Mouse (Mus musculus) mature B cell (primary cell): ENCODE measurements around the gene Rdh16f2.
"Not testable (repeated sequence)": the region's sequence is repeated elsewhere in the genome, so short reads cannot be mapped to it uniquely, and the experiment has no call there.

Source experiments
- in situ Hi-C: fragments of 300-500 bp; cut with MboI; formaldehyde crosslinking; loops from 2 replicates; pipeline ENCODE4 v1.14.3; 2019

The Rdh16f2 gene

DNA sequence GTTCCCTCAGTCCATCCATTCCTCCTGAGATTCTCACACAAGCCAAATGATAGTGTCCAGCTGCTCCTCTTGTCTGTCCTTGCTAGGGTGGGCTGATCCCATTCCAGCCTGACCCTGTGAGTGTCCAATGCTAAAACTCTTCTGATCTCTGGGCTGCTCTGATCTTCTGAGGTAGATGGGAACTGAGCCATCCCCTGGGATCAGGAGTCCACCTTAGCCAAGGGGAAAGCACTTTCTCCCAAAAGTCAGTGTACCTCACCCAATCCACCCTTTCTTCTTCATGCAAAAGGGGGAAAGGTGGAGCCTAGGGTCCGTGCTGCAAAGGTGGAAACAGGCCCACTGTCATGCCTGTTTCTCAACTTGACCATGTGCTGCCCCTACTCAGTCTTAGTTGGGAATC lies 25.2 kb downstream of the Rdh16f2 start:
- in situ Hi-C loops, result no loop called here

DNA sequence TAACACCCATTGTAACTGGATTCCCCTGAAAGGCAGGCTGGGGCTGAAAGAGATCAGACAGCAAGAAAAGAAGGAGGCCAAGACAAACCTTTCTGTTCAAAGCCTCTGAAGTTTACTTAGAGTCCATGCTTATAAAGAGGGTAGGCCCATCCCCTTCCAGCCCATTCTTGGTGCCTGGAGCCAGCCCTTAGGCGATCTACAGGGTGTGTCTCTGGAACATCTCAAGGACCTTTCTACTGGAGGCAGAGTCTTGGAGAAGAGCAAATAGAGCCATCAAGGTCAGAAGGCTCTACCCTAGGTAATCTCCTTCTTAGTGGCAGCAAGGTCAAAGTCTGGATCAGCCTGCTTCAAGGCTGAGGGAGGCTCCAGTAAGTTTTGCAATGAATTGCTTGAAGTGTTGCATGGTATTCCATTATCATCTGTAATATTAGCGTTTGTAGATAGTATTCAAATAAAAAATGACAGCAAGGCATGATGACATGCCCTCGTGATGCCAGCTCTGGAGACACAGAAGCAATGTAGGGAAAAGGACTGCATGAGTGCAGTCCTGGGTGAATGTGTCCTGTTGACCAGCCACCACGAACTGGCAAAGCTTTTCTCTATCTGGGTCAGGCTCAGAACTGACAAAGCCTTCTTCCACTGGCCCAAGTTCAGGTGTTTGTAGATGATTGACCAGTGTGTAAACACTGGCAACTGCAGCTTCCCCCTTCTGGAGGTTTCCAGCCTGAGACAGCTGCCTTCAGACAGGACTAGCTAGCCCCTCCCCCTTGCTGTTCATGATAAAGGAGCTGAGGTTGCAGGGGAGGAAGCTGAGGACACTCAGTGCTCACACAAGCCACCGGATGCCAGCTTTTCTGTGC lies 27.1 kb downstream of the Rdh16f2 start:
- in situ Hi-C loops, result not testable (repeated sequence)

DNA sequence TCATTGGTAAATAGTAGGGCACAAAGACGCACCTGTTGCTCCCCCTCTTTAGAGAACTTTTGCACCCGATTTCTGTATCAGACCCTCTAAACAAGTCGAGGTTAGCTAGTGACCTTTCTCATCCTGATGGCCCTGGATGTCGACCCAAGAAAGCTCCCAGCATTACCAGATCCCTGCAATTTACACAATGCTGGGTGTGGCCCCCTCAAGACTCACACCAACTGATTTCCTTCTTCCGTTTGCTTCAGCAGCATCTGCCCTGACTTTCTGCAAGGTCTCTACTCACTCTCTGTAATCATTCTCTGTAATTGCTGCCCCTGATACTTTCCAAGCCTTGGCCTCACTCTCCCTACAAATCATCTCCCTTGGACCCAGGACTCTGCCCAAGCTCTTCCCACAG lies 30.4 kb downstream of the Rdh16f2 start:
- in situ Hi-C loops, result no loop called here

DNA sequence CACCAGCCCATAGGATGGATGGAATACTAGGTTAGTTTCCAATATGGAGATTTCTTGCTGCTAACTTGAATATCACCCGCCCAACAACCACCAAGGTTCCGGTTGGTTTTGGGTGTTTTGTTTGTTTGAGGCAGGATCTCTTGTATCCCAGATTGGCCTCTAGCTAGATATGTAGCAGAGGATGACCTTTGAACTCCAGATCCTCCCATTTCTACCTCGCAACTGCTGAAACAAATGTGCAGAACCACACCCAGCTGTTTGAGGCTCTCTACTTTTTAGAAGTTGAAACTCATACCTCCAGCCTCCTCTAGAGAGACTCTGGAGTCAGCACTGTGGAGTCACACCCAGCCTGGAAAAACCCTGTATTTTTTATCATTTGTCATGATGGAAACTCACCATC lies 31.2 kb downstream of the Rdh16f2 start:
- in situ Hi-C loops, result no loop called here

DNA sequence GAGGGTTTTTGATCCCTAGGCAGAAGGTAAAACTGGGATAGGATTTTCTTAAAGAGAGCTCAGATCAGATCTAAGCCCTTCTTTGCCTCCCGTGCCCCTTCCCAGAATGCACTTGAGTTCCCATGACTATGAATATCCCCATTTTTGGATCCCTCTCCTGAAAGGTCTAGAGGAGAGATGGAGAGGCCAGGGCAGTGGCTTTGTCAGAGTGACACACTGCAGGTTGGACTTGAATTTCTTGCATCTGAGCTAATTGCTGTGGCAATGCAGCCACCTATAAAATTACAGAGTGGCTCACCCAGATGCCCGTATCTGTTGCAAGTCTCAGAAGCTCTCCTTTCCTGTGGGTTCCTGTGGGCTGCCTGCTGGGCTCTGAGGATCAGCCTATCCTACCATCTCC lies 31.9 kb downstream of the Rdh16f2 start, which contains the start of gene Sdr9c7:
Sdr9c7 (plus strand) TSS at position 301 of the 400 bp plus-strand sequence.
- in situ Hi-C loops, result no loop called here

DNA sequence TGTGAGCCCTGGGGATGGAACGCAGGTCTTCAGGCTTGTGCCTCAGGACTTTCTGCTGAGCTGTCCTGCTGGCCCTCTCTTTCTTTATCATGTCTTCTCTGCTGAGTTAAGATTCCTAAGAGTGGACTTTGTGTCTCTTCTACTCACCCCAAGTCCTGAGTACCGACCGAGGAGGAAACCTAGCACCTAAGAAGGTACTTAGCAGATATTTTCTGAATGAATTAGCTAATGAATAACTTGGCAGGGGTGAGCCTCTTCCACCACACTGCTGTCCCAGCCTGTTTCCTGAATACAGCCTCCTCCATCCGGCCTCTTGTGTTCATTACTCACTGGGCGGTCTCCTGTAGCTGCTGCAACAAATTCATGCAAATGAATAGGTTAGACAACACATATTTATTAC lies 33.5 kb downstream of the Rdh16f2 start:
- in situ Hi-C loops, result no loop called here

DNA sequence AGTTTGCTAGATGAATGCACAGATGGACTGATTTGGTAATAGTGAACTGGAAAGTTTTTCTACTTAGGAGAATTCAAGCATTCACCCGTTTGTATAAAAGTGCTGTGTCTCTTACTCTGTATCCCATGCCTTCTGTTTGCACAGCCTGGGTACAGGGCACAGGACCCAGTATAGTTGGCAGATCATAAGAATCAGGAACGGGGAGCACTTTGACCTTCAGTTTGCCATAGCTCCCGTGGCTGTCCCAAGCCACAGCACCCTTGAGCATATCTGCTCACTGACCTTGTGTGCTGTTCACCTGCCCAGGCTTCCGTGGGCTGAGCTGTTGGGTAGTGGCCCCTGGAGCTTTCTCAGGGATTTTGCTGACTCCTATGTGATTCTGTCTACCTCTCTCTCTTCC lies 35.5 kb downstream of the Rdh16f2 start:
- in situ Hi-C loops, result no loop called here

DNA sequence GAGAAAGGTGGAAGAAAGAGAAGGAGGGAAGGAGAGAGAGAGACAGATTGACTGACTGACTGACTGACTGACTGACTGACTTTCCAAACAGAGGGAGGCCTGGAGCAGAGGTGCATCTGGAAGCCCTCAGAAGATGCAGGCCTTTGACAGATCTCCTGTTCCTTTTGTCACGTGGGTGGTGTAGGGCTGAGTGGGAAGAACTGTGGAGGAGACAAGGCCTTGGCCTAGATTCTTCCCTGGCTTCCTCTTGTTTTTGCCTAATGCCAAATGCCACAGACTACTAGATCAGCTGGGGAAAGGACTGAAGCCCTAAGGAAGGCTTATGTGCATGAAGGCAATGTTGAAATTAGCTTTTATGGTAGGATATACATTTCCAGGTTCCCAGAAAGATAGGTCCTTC lies 36.8 kb downstream of the Rdh16f2 start:
- in situ Hi-C loops, result no loop called here

DNA sequence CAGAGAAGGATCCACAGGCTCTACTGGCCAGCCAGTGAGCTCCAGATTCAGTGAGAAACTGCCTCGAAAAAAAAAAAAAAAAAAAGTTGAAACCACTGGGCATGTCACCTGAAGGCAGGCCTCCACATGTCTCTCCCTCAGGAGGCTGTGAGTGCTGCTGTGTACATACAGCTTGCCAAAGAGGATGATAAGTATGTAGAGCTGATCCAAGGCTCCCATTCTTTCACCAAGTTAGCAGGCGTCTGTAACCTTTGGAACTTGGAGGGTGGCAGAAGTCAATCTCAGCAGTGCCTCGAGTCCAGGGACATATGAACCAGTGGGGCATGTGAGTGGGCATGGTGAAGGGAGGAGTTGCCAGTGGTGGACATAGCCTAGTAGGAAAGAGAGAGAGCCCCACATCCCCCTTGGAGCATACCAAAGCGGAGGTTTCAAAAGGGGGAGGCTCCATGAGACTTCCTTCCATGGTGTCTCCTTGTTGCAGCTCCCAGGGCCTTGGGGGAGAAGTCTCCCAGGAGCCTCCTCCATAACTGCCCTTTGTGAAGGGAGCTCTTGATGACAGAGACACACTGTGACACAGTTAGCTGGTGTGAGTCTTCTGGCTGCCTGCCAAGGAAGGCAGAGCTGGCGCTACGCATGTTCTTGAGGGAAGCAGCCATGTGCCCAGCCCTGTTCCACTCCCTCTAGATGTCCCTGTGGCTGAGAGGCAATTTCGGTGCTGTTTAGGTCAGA lies 38.6 kb downstream of the Rdh16f2 start:
- in situ Hi-C loops, result no loop called here

DNA sequence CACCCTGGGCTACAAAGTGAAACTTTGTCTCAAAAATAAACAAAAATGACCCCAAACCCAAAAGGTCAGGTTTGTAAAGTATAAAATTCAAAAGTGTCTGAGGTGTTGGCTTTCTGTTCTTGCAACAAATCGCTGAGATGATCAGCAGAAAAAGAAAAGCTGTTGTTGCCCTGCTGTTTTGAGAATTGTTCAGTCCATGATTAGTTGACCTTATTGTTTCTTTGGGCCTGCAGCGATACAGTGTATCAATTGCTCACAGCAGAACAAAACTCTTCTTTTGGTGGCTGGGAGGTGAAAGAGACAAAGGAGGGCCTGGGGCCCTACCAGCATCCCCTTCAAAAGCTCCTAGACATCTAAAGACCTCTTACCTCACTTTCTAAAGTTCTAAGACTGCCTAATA lies 39.9 kb downstream of the Rdh16f2 start:
- in situ Hi-C loops, result no loop called here

DNA sequence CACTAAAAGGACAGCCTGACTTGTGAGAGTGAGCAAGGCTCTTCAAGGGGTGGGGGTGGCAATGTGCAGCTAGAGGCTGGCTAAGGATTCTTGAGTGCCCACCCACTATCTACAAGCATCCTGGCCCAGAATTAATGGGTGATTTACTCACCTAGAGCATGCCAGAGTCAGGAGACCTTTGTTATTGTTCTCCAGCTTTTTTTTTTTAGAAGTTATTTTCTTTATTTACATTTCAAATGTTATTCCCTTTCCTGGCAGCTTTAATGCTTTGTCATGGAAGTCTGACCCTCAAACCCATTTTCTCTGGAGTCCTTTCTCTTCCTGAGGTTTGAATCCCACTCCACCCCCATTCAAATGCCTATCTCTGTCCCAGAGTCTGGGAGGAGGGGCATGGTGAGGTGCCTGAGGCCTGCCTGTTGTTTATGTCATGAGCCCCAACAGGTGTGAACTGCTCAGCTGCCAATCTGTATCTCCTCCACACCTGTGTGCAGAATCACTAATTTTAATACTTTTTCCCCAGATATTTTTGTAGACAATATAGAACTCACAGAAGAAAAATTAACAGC lies 41.2 kb downstream of the Rdh16f2 start:
- in situ Hi-C loops, result no loop called here

DNA sequence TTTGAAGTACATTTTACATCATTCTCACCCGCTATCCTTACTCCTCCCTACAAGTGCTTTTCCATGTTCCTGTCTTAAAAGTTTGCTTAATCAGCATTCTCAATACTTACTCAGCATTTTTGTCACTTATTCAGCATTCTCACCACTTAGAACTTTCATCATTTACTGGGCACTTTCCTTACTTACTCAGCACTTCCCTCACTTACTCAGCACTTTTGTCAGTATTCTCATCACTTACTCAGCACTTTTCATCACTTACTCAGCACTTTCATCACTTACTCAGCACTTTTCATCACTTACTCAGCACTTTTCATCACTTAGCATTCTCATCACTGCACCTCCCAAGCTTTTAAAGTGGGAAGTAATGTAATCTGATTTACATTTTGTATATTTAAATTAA lies 49.3 kb downstream of the Rdh16f2 start:
- in situ Hi-C loops, result no loop called here

DNA sequence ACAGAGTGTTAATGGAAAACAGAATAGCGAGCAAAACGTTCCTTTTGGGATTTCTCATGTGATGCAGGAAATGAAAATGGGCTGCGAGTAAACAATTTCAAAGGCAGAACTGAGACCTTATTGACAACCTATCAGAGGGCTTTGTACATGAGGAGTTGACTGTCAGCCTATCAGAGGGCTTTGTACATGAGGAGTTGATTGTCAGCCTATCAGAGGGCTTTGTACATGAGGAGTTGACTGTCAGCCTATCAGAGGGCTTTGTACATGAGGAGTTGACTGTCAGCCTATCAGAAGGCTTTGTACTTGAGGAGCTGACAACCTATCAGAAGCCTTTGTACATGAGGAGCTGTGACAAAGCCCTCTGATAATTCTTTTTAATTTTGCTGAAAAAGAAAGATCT lies 50.9 kb downstream of the Rdh16f2 start:
- in situ Hi-C loops, result not testable (repeated sequence)

DNA sequence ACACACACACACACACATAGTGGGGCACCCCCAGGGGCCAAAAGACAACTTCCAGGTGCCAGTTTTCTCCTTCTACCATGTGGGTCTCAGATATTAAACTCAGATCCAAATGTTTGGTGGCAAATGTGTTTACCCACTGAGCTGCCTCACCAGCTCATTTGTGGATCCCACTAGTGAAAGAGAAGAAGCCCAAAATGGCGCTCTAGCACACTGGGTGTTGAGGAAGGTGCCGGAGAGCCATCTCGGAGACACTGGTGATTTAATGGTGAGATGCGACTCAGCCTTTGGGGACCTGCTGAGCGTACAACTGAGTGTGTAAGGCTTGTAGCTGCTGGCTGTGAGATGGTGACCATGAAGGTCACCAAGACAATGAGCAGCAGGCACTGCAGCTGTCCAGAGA lies 51.4 kb downstream of the Rdh16f2 start:
- in situ Hi-C loops, result no loop called here

DNA sequence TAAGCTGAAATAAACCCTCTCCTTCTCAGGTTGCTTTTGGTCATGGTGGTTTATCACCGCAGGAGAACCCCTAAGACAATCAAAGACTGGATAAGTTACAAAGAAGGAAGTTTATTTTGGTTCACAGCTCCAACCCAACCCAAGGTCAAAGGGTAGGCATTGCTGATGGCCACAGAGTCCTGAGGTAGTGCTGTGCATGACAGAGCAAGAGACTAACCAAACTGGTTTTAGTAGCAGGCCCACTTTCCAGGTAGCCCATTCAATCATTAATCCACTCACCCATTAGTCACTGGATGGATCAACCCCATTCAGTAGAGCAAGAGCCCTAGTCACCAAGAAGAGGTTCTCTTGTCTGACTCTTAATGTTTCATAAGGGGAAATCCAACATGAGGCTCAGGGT lies 56.0 kb downstream of the Rdh16f2 start:
- in situ Hi-C loops, result no loop called here

DNA sequence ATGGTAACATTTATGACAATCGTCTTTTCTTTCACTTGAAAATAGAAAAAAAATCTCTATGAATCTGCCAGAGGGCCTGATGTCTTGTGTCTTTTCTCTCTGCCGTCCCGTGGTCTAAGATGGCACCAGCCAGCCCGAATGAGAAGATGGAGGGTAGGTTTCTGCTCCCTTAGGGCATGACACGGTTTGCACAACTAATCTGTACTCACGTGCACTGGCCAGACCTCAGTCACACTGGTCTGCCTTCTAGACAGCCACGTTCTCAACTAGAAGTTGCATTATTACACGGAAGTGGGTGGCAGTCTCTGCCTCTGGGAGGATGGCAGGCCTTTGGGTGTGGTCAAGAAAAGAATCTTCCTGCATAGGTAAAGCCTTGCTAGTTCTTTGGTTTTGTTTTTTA lies 56.8 kb downstream of the Rdh16f2 start:
- in situ Hi-C loops, result no loop called here

DNA sequence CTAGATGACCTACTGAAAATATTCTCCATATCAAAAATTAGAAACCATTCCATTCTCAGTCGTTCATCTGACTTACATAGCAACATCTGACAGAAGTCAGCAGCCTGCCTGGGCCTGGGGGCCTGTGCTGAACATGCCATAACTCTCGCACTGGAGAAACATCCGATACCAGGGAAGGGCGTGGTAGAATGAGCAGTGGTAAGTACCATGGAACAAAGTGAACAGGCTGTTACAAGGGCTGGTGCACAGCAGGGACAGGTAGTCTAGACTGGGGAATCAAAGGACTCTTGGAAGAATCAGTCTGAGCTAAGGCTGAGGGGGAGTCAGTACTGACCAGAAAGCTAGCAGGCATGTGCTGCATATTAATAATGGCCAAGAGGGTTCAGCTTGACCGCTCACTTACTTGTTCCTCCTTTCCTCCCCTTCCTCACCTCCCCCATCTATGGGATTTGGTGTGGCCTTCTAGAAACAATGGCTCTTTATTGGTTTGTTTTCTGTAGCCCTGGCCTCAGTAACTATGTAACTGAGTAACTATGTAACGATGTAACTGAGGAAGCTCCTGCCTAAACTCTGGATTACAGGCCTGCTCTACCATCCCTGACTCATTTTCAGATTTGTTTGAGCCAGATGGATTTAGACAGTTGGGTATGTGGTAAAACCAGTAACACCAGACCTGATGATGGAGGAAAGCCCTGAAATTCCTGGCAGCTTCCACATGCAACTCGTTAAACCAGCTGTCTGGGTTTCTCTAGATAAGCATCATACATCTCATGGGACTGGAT lies 58.5 kb downstream of the Rdh16f2 start:
- in situ Hi-C loops, result loop anchor here (25.0 kb wide), 1 partner anchor 287 kb away; the partner anchor contains the start of gene Stat6
